Mouse (Mus musculus) lung, embryonic 16.5 days (tissue): ENCODE data around the gene Bcor. TPM values are rescaled to one million over a fixed set of nuclear protein-coding genes. Genes with fewer than 3 reads are reported as not detected.

ENCODE experiments used
- ATAC-seq: fragments of 200-750 bp; cut with Nextera tagmentation; 2 replicates; pipeline ENCODE4 v1.8.0; 2017; ENCODE audit warnings: low read depth, mild to moderate bottlenecking, moderate library complexity
- H3K27ac ChIP-seq: fragments of 300-500 bp; sonication (generic); 2 replicates; pipeline ENCODE4 v1.5.1; 2014; ENCODE audit warnings: mild to moderate bottlenecking, control low read depth, low read length
- H3K27me3 ChIP-seq: fragments of 300-500 bp; sonication (generic); 2 replicates; pipeline ENCODE4 v1.6.1; 2014; ENCODE audit warnings: low read depth, low read length, mixed read lengths; ENCODE audit not compliant: control insufficient read depth, insufficient read depth
- H3K36me3 ChIP-seq: fragments of 300-500 bp; sonication (generic); 2 replicates; pipeline ENCODE4 v1.6.1; 2014; ENCODE audit warnings: low read length; ENCODE audit not compliant: control insufficient read depth, insufficient read depth
- H3K4me1 ChIP-seq: fragments of 300-500 bp; sonication (generic); replicated peaks from 2 replicates; pipeline ENCODE4 v1.6.1; 2014; ENCODE audit warnings: low read length, mixed read lengths; ENCODE audit not compliant: control insufficient read depth, insufficient read depth
- H3K4me2 ChIP-seq: fragments of 300-500 bp; sonication (generic); 2 replicates; pipeline ENCODE4 v1.6.1; 2014; ENCODE audit warnings: low read depth, low read length, control low read depth
- H3K4me3 ChIP-seq: fragments of 300-500 bp; sonication (generic); 2 replicates; pipeline ENCODE4 v1.5.1; 2014; ENCODE audit warnings: mild to moderate bottlenecking, low read length, control low read depth
- H3K9ac ChIP-seq: fragments of 300-500 bp; sonication (generic); 2 replicates; pipeline ENCODE4 v1.6.1; 2014; ENCODE audit warnings: low read length, control low read depth
- H3K9me3 ChIP-seq: fragments of 300-500 bp; sonication (generic); 2 replicates; pipeline ENCODE4 v1.6.1; 2016; ENCODE audit warnings: low read length; ENCODE audit not compliant: control insufficient read depth
- WGBS: fragments of 180-500 bp; shearing (Covaris S2); extraction: QIAGEN DNeasy Blood & Tissue Kit; methylation state at CpG from one replicate; pipeline ENCODE4 v1.1.7; 2014; 5-methylcytosine and 5-hydroxymethylcytosine counted together
- polyA plus RNA-seq: library from polyadenylated mRNA; unstranded; fragments of >200 nt; fragmentation: Nextera tagmentation; extraction: Ambion mirVana; gene quantifications from 2 replicates; pipeline ENCODE4 v1.2.1, GENCODE M21; 2015

The Bcor gene
- polyA plus RNA-seq, 1 experiment from 2014 or later = 19.7 TPM

- Histone ChIP-seq H3K4me1 (peaks cover 23% of the 10 kb centered on the region), H3K4me2 (peak overlapping the region; percentile 85), H3K4me3 (peak overlapping the region; percentile 59), H3K27me3 (peaks cover 59% of the 10 kb centered on the region), H3K36me3 (no peaks in the 10 kb centered on the region), H3K9me3 (no peaks in the 10 kb centered on the region; the same call in 1 of the 2 replicates), H3K27ac (peak overlapping the region; percentile 95), H3K9ac (peak overlapping the region; percentile 75)
- WGBS = 3% methylated on average over 25 of the region's 47 CpGs
- peak; percentile 71 for ATAC-seq
These were observed 69.2 kb downstream of the Bcor start for GRCm38 (mm10) chrX:12090871-12091404.

GRCm38 (mm10) chrX:12090151-12090870 lies 69.8 kb downstream of the Bcor start:
- peak overlapping the region; percentile 85 for H3K4me2 ChIP-seq
- H3K9me3 ChIP-seq = no peaks in the 10 kb centered on the region; the same call in 1 of the 2 replicates
- H3K36me3 ChIP-seq = no peaks in the 10 kb centered on the region
- H3K4me3 ChIP-seq = peak overlapping the region; percentile 59
- H3K27ac ChIP-seq = peak overlapping the region; percentile 95
- H3K4me1 ChIP-seq = peaks cover 28% of the 10 kb centered on the region
- ATAC-seq = peak; percentile 11
- peaks cover 65% of the 10 kb centered on the region for H3K27me3 ChIP-seq
- peak overlapping the region; percentile 75 for H3K9ac ChIP-seq
- WGBS = 7% methylated on average over 37 of the region's 37 CpGs

- H3K27ac ChIP-seq = peak overlapping the region; percentile 96
- no peak for ATAC-seq
- no peaks in the 10 kb centered on the region for H3K36me3 ChIP-seq
- peak overlapping the region; percentile 26 for H3K4me3 ChIP-seq
- peak overlapping the region; percentile 85 for H3K4me2 ChIP-seq
- peaks cover 28% of the 10 kb centered on the region for H3K4me1 ChIP-seq
- H3K9me3 ChIP-seq = no peaks in the 10 kb centered on the region; the same call in 1 of the 2 replicates
- H3K9ac ChIP-seq = peak overlapping the region; percentile 75; the same call in 1 of the 2 replicates
- WGBS = 4% methylated on average over 42 of the region's 52 CpGs
- peaks cover 72% of the 10 kb centered on the region for H3K27me3 ChIP-seq
These were observed 70.6 kb downstream of the Bcor start for GRCm38 (mm10) chrX:12089353-12090081.

DNA sequence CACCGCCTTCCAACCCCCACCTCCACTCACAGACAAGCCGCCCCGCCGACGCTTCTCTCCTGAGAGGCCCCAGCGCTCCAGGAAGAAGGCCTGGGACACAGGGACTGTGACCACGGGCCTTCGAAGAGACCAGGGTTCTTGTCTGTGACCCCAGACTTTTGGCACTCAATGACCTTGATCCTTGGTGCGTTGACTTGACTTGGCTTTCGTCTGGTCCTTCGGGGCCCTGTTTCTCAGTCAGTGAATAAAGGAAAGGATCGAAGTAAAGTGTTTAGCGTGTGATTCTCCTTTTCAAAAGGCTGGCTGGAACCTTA lies 71.2 kb downstream of the Bcor start:
- ATAC-seq = peak; percentile 7; the same call in 1 of the 2 replicates
- peak overlapping the region; percentile 85 for H3K4me2 ChIP-seq
- no peaks in the 10 kb centered on the region for H3K36me3 ChIP-seq
- H3K9ac ChIP-seq = peak overlapping the region; percentile 76
- H3K9me3 ChIP-seq = no peaks in the 10 kb centered on the region; the same call in 1 of the 2 replicates
- H3K4me3 ChIP-seq = peak overlapping the region; percentile 57
- H3K4me1 ChIP-seq = peaks cover 28% of the 10 kb centered on the region
- WGBS = 4% methylated on average over 13 of the region's 13 CpGs
- H3K27me3 ChIP-seq = peaks cover 76% of the 10 kb centered on the region
- H3K27ac ChIP-seq = peak overlapping the region; percentile 96

DNA sequence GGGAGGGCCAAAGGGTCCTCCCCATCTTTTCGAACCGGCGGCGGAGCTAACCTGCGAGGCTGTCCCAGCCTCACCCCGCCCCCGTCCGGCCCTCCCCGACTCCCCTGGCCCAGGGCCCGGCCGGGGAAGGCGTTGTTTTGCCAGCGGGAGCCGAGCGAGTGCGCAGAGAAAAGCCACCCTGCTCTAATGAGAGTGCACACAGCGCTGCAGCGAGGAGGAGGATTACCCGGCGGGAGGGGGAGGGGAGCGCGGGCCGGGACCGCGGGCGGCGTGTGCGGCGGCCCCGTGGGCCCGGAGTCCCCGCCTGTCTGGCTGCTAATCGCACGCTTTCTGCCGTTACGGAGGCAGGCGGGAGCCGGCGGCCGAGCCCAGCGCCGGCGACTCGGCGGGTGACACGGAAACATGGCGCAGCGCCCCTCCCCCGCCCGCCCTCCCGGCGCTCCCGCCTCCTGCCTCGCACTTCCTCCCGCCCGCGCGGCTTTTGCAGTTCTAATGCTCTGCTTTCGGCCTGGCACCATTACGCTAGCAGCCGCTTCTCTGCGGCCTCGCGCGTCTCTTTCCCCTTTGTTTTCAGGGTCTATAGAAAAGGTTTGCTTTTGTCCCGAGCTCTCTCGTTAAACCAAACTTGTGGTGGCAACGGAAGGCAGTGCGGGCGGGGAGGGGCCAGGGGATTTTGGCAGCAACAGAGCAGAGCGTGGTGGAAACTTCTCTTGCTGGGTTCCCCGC lies 71.7 kb downstream of the Bcor start:
- peak overlapping the region; percentile 57 for H3K4me3 ChIP-seq
- H3K36me3 ChIP-seq = no peaks in the 10 kb centered on the region
- H3K4me1 ChIP-seq = peaks cover 28% of the 10 kb centered on the region
- peak overlapping the region; percentile 76 for H3K9ac ChIP-seq
- peak overlapping the region; percentile 96 for H3K27ac ChIP-seq
- H3K27me3 ChIP-seq = peaks cover 78% of the 10 kb centered on the region
- ATAC-seq = peak; percentile 73
- H3K9me3 ChIP-seq = no peaks in the 10 kb centered on the region; the same call in 1 of the 2 replicates
- under 1% methylated on average over 38 of the region's 72 CpGs for WGBS
- H3K4me2 ChIP-seq = peak overlapping the region; percentile 85

DNA sequence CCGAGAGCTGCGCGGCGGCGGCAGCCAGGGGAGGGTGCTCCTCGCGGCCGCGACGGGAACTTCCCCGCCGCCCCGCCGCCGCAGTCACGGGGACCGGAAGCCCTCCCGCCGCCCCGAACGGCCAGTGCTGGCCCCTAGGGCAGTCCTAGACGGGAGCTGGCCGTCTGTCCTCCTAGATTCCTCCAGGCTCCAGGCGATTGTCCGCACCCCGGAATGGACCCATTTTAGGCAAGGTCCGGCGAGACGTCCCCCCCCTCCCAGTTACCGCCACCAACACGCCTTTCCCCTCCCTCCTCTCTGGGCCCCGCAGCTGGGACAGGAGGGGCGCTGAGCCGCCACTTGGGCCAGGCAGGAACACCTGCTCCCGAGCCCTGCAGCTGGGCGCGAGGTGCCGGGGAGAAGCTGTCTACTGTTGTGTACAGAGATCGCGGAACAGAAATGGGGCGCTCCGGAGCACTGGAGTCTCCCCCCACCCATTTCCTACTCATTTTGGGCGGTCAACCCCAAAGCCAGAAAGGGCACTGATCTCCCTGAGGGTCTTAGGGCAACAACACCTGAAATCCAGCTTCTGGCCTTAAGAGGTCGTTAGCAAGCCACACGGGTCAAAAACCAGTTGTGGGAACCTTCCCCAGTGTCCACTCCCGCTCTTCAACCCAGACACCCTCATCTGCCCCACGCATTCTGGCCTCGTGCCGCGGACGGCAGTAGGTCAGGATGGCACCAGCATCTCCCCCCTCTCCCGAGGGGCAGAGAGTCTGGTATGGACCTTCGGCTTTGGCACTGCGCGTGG lies 72.4 kb downstream of the Bcor start:
- peak overlapping the region; percentile 76 for H3K9ac ChIP-seq
- H3K4me3 ChIP-seq = peak overlapping the region; percentile 57
- no peaks in the 10 kb centered on the region for H3K36me3 ChIP-seq
- H3K27ac ChIP-seq = peak overlapping the region; percentile 96
- H3K9me3 ChIP-seq = no peaks in the 10 kb centered on the region; the same call in 1 of the 2 replicates
- under 1% methylated on average over 39 of the region's 55 CpGs for WGBS
- peaks cover 28% of the 10 kb centered on the region for H3K4me1 ChIP-seq
- H3K4me2 ChIP-seq = peak overlapping the region; percentile 85
- ATAC-seq = peak; percentile 17; the same call in 1 of the 2 replicates
- peaks cover 77% of the 10 kb centered on the region for H3K27me3 ChIP-seq

- H3K9me3 ChIP-seq = no peaks in the 10 kb centered on the region; the same call in 1 of the 2 replicates
- H3K36me3 ChIP-seq = no peaks in the 10 kb centered on the region
- H3K27ac ChIP-seq = peak overlapping the region; percentile 96; the same call in 1 of the 2 replicates
- peak overlapping the region; percentile 85 for H3K4me2 ChIP-seq
- peaks cover 82% of the 10 kb centered on the region for H3K27me3 ChIP-seq
- peaks cover 28% of the 10 kb centered on the region for H3K4me1 ChIP-seq
- H3K4me3 ChIP-seq = peak overlapping the region; percentile 57
- H3K9ac ChIP-seq = peak overlapping the region; percentile 76
- no peak for ATAC-seq
- WGBS = 2% methylated on average over 39 of the region's 70 CpGs
These were observed 73.3 kb downstream of the Bcor start for GRCm38 (mm10) chrX:12086674-12087510.

GRCm38 (mm10) chrX:12085949-12086348 lies 74.2 kb downstream of the Bcor start:
- Histone ChIP-seq H3K9me3 (no peaks in the 10 kb centered on the region; the same call in 1 of the 2 replicates), H3K4me2 (no peak overlapping the region), H3K36me3 (no peaks in the 10 kb centered on the region), H3K4me1 (peaks cover 35% of the 10 kb centered on the region), H3K9ac (no peak overlapping the region), H3K27me3 (peaks cover 84% of the 10 kb centered on the region), H3K4me3 (no peak overlapping the region), H3K27ac (no peak overlapping the region)
- whole genome bisulfite sequencing = 33% methylated on average over 10 of the region's 10 CpGs
- no peak for ATAC-seq
